Mouse (Mus musculus) ES-Bruce4 (cell line): Measurements from ENCODE around the gene Kifc3.

ENCODE experiments used
- CTCF ChIP-seq: IDR thresholded peaks from one replicate; pipeline ENCODE4 v1.8.1; 2011; ENCODE audit warnings: low read depth, low read length
- EP300 ChIP-seq: IDR thresholded peaks from 2 replicates; pipeline ENCODE4 v1.6.1; 2011; ENCODE audit warnings: low read depth, low read length; ENCODE audit not compliant: insufficient read depth
- POLR2A ChIP-seq: IDR thresholded peaks from one replicate; pipeline ENCODE4 v1.8.1; 2011; ENCODE audit warnings: low read length; ENCODE audit not compliant: insufficient read depth

GRCm38 (mm10) chr8:95139051-95139365, 63.6 kb downstream of the Kifc3 start:
- TF ChIP-seq CTCF (no peak), POLR2A (no peak), EP300 (no peak)
